Mouse (Mus musculus) thymus, adult 2 months (tissue): ENCODE measurements around the gene Elmo3.

Experiments
- CTCF ChIP-seq: fragments of 200-500 bp; IDR thresholded peaks from 2 replicates; pipeline ENCODE4 v1.5.1; 2012; ENCODE audit warnings: mild to moderate bottlenecking, control low read depth, low read length, moderate library complexity, borderline replicate concordance; ENCODE audit not compliant: control insufficient read depth, poor library complexity, insufficient read depth; ENCODE audit errors: extremely low read depth
- POLR2A ChIP-seq: fragments of 200-500 bp; IDR thresholded peaks from 2 replicates; pipeline ENCODE4 v1.6.1; 2012; ENCODE audit warnings: mild to moderate bottlenecking, low read length, control low read depth, moderate library complexity; ENCODE audit not compliant: control insufficient read depth, poor library complexity, insufficient read depth; ENCODE audit errors: extremely low read depth

DNA sequence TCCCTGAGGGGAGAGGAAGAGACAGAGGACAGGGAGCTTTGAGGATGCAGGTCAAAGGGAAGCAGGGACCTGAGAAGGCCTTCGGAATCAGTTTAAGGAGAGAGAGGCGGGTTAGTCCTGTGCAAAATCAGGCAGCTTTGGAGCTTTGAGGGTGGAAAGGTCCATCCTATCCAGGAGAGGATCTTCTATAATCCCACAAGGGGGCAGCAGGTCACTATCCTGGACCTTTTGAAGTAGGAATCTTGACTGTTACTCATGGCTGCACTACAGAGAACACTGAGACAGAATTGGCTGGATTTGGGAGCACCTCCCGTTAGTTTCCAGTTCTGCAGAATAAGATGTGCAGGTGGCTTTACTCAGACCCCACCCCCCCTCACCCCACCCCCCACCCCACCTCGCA lies 54.2 kb downstream of the Elmo3 start:
- no peak for TF ChIP-seq CTCF
- no peak for TF ChIP-seq POLR2A
